Mouse (Mus musculus): ENCODE results near the gene Srp14. TPM values are rescaled to one million over a fixed set of nuclear protein-coding genes. Genes with fewer than 3 reads are reported as not detected.
A peak's percentile ranks its signal among the peaks of the same experiment; 100 is the strongest.

Srp14 gene
- polyA plus RNA-seq, 2 experiments, result 165 to 229 TPM

GRCm38 (mm10) chr2:118497890-118498289 is 18.4 kb upstream of the Srp14 start:
- DNase-seq (ENCODE audit: low spot score) (no peak), ATAC-seq (ENCODE audit: low FRiP score, low read depth) (no peak)
- peaks cover 27% of the 10 kb centered on the region for H3K4me1 ChIP-seq (ENCODE audit: control insufficient read depth, insufficient read depth, low read length)
- no peak overlapping the region for H3K27ac ChIP-seq (replicated peaks; ENCODE audit: low read depth, low read length)
- no peaks in the 10 kb centered on the region for H3K9me3 ChIP-seq (ENCODE audit: control insufficient read depth, low read length)
- WGBS, result 81% methylated on average over 5 of the region's 5 CpGs
- no peak overlapping the region for H3K4me2 ChIP-seq (replicated peaks; ENCODE audit: low read depth, low read length, severe bottlenecking)
- no peak overlapping the region for H3K9ac ChIP-seq (ENCODE audit: low read depth, low read length, severe bottlenecking)
- H3K36me3 ChIP-seq (ENCODE audit: control insufficient read depth, insufficient read depth, low read length), result no peaks in the 10 kb centered on the region
- no peak overlapping the region for H3K4me3 ChIP-seq (replicated peaks; ENCODE audit: low read length)
- no peaks in the 10 kb centered on the region for H3K27me3 ChIP-seq (ENCODE audit: control insufficient read depth, insufficient read depth, low read length)
- TF ChIP-seq POLR2A (IDR thresholded peaks at IDR 0.05; ENCODE audit: borderline replicate concordance, extremely low read depth, insufficient read depth, insufficient read length), result no peak

GRCm38 (mm10) chr2:118495024-118495423 is 15.5 kb upstream of the Srp14 start:
- H3K4me3 ChIP-seq (replicated peaks; ENCODE audit: low read length), result no peak overlapping the region
- H3K4me1 ChIP-seq (ENCODE audit: control insufficient read depth, insufficient read depth, low read length), result peaks cover 31% of the 10 kb centered on the region
- H3K36me3 ChIP-seq (ENCODE audit: control insufficient read depth, insufficient read depth, low read length), result no peaks in the 10 kb centered on the region
- DNase-seq (ENCODE audit: low spot score) (no peak), ATAC-seq (ENCODE audit: low FRiP score, low read depth) (no peak)
- TF ChIP-seq POLR2A (IDR thresholded peaks at IDR 0.05; ENCODE audit: borderline replicate concordance, extremely low read depth, insufficient read depth, insufficient read length), result no peak
- no peaks in the 10 kb centered on the region for H3K27me3 ChIP-seq (ENCODE audit: control insufficient read depth, insufficient read depth, low read length)
- WGBS, result 70% methylated on average over 9 of the region's 9 CpGs
- H3K9me3 ChIP-seq (ENCODE audit: control insufficient read depth, low read length), result no peaks in the 10 kb centered on the region
- no peak overlapping the region for H3K9ac ChIP-seq (ENCODE audit: low read depth, low read length, severe bottlenecking)
- no peak overlapping the region for H3K4me2 ChIP-seq (replicated peaks; ENCODE audit: low read depth, low read length, severe bottlenecking)
- no peak overlapping the region for H3K27ac ChIP-seq (replicated peaks; ENCODE audit: low read depth, low read length)

GRCm38 (mm10) chr2:118491741-118492395 is 12.4 kb upstream of the Srp14 start:
- Histone ChIP-seq H3K36me3 (ENCODE audit: control insufficient read depth, insufficient read depth, low read length) (no peaks in the 10 kb centered on the region), H3K4me2 (replicated peaks; ENCODE audit: low read depth, low read length, severe bottlenecking) (no peak overlapping the region), H3K4me1 (ENCODE audit: control insufficient read depth, insufficient read depth, low read length) (peaks cover 17% of the 10 kb centered on the region), H3K27me3 (ENCODE audit: control insufficient read depth, insufficient read depth, low read length) (no peaks in the 10 kb centered on the region), H3K4me3 (replicated peaks; ENCODE audit: low read length) (no peak overlapping the region), H3K27ac (replicated peaks; ENCODE audit: low read depth, low read length) (no peak overlapping the region), H3K9ac (ENCODE audit: low read depth, low read length, severe bottlenecking) (no peak overlapping the region), H3K9me3 (ENCODE audit: control insufficient read depth, low read length) (no peaks in the 10 kb centered on the region)
- no peak for TF ChIP-seq POLR2A (IDR thresholded peaks at IDR 0.05; ENCODE audit: borderline replicate concordance, extremely low read depth, insufficient read depth, insufficient read length)
- DNase-seq (ENCODE audit: low spot score) (no peak), ATAC-seq (ENCODE audit: low FRiP score, low read depth) (no peak)
- WGBS, result 72% methylated on average over 4 of the region's 4 CpGs

GRCm38 (mm10) chr2:118491281-118491731 is 11.8 kb upstream of the Srp14 start:
- no peak overlapping the region for H3K4me3 ChIP-seq (replicated peaks; ENCODE audit: low read length)
- H3K36me3 ChIP-seq (ENCODE audit: control insufficient read depth, insufficient read depth, low read length), result no peaks in the 10 kb centered on the region
- H3K27ac ChIP-seq (replicated peaks; ENCODE audit: low read depth, low read length), result no peak overlapping the region
- no peak overlapping the region for H3K4me2 ChIP-seq (replicated peaks; ENCODE audit: low read depth, low read length, severe bottlenecking)
- no peak overlapping the region for H3K9ac ChIP-seq (ENCODE audit: low read depth, low read length, severe bottlenecking)
- no peaks in the 10 kb centered on the region for H3K27me3 ChIP-seq (ENCODE audit: control insufficient read depth, insufficient read depth, low read length)
- no peak for TF ChIP-seq POLR2A (IDR thresholded peaks at IDR 0.05; ENCODE audit: borderline replicate concordance, extremely low read depth, insufficient read depth, insufficient read length)
- 53% methylated on average over 4 of the region's 5 CpGs for WGBS
- H3K4me1 ChIP-seq (ENCODE audit: control insufficient read depth, insufficient read depth, low read length), result peaks cover 15% of the 10 kb centered on the region
- ATAC-seq (ENCODE audit: low FRiP score, low read depth), result peak; percentile 44; the same call in 1 of the 2 replicates
- H3K9me3 ChIP-seq (ENCODE audit: control insufficient read depth, low read length), result no peaks in the 10 kb centered on the region
- DNase-seq (ENCODE audit: low spot score), result peak; percentile 54

GRCm38 (mm10) chr2:118490241-118491091 is 11.0 kb upstream of the Srp14 start:
- peak overlapping the region; percentile 5; the same call in 1 of the 2 replicates for H3K9ac ChIP-seq (ENCODE audit: low read depth, low read length, severe bottlenecking)
- no peak overlapping the region for H3K4me3 ChIP-seq (replicated peaks; ENCODE audit: low read length)
- no peak overlapping the region for H3K27ac ChIP-seq (replicated peaks; ENCODE audit: low read depth, low read length)
- no peaks in the 10 kb centered on the region for H3K36me3 ChIP-seq (ENCODE audit: control insufficient read depth, insufficient read depth, low read length)
- no peaks in the 10 kb centered on the region for H3K9me3 ChIP-seq (ENCODE audit: control insufficient read depth, low read length)
- TF ChIP-seq POLR2A (IDR thresholded peaks at IDR 0.05; ENCODE audit: borderline replicate concordance, extremely low read depth, insufficient read depth, insufficient read length), result no peak
- ATAC-seq (ENCODE audit: low FRiP score, low read depth) (no peak), DNase-seq (ENCODE audit: low spot score) (peak; percentile 40)
- 35% methylated on average over 12 of the region's 12 CpGs for WGBS
- H3K4me2 ChIP-seq (replicated peaks; ENCODE audit: low read depth, low read length, severe bottlenecking), result no peak overlapping the region
- H3K4me1 ChIP-seq (ENCODE audit: control insufficient read depth, insufficient read depth, low read length), result peaks cover 15% of the 10 kb centered on the region
- no peaks in the 10 kb centered on the region for H3K27me3 ChIP-seq (ENCODE audit: control insufficient read depth, insufficient read depth, low read length)

Data from limb, embryonic 14.5 days (tissue).